Mouse (Mus musculus) lung, embryonic 14.5 days (tissue): ENCODE data around the gene Srsf2. TPM values are rescaled to one million over a fixed set of nuclear protein-coding genes. Genes with fewer than 3 reads are reported as not detected.

Source experiments
- ATAC-seq: fragments of 200-750 bp; cut with Nextera tagmentation; 2 replicates; pipeline ENCODE4 v1.8.0; 2017; ENCODE audit warnings: mild to moderate bottlenecking, moderate TSS enrichment, moderate library complexity; ENCODE audit not compliant: insufficient read depth
- DNase-seq: peaks from one replicate; pipeline ENCODE4 v3.0.0-alpha.2; 2015
- H3K27ac ChIP-seq: fragments of 300-500 bp; sonication (generic); 2 replicates; pipeline ENCODE4 v1.5.1; 2014; ENCODE audit warnings: low read depth, mild to moderate bottlenecking, moderate library complexity
- H3K27me3 ChIP-seq: fragments of 300-500 bp; sonication (generic); 2 replicates; pipeline ENCODE4 v1.6.1; 2014; ENCODE audit warnings: low read length, control low read depth; ENCODE audit not compliant: insufficient read depth
- H3K36me3 ChIP-seq: fragments of 300-500 bp; sonication (generic); 2 replicates; pipeline ENCODE4 v1.6.1; 2014; ENCODE audit warnings: control low read depth; ENCODE audit not compliant: insufficient read depth
- H3K4me1 ChIP-seq: fragments of 300-500 bp; sonication (generic); 2 replicates; pipeline ENCODE4 v1.6.1; 2014; ENCODE audit warnings: antibody characterized with exemption, control low read depth; ENCODE audit not compliant: insufficient read depth
- H3K4me2 ChIP-seq: fragments of 300-500 bp; sonication (generic); 2 replicates; pipeline ENCODE4 v1.6.1; 2014; ENCODE audit warnings: mild to moderate bottlenecking
- H3K4me3 ChIP-seq: fragments of 300-500 bp; sonication (generic); 2 replicates; pipeline ENCODE4 v1.5.1; 2014; ENCODE audit warnings: low read depth, low read length
- H3K9ac ChIP-seq: fragments of 300-500 bp; sonication (generic); 2 replicates; pipeline ENCODE4 v1.6.1; 2014
- H3K9me3 ChIP-seq: fragments of 300-500 bp; sonication (generic); 2 replicates; pipeline ENCODE4 v1.6.1; 2016; ENCODE audit warnings: low read depth, low read length, control low read depth
- CTCF ChIP-seq: IDR thresholded peaks from 2 replicates; pipeline ENCODE4 v1.5.1; 2016; ENCODE audit warnings: antibody characterized with exemption, low read depth
- WGBS: fragments of 180-500 bp; shearing (Covaris S2); extraction: QIAGEN DNeasy Blood & Tissue Kit; methylation state at CpG from one replicate; pipeline ENCODE4 v1.1.7; 2014; 5-methylcytosine and 5-hydroxymethylcytosine counted together
- polyA plus RNA-seq: library from polyadenylated mRNA; unstranded; fragments of >200 nt; fragmentation: Nextera tagmentation; extraction: Ambion mirVana; gene quantifications from 2 replicates; pipeline ENCODE4 v1.2.1, GENCODE M21; 2014

Srsf2 gene
- polyA plus RNA-seq, 1 experiment from 2014 or later = 1,045 TPM

GRCm38 (mm10) chr11:116808811-116809395, 44.0 kb downstream of the Srsf2 start:
- Histone ChIP-seq H3K36me3 (0 out of 2 replicates have a peak, but pooled peaks cover 5% of the 10 kb centered on the region), H3K4me2 (no peak overlapping the region), H3K9ac (no peak overlapping the region), H3K27ac (no peak overlapping the region), H3K9me3 (no peaks in the 10 kb centered on the region), H3K4me1 (peaks cover 16% of the 10 kb centered on the region), H3K27me3 (no peaks in the 10 kb centered on the region), H3K4me3 (no peak overlapping the region)
- 79% methylated on average over 11 of the region's 11 CpGs for WGBS
- DNase-seq (no peak), ATAC-seq (no peak)
- TF ChIP-seq CTCF = no peak

GRCm38 (mm10) chr11:116807938-116808606, 44.8 kb downstream of the Srsf2 start:
- TF ChIP-seq CTCF = peak; percentile 95
- Histone ChIP-seq H3K4me3 (no peak overlapping the region), H3K4me2 (no peak overlapping the region), H3K27ac (peak overlapping the region; percentile 79), H3K9ac (no peak overlapping the region; the same call in 1 of the 2 replicates), H3K9me3 (no peaks in the 10 kb centered on the region), H3K36me3 (0 out of 2 replicates have a peak, but pooled peaks cover 5% of the 10 kb centered on the region), H3K27me3 (no peaks in the 10 kb centered on the region), H3K4me1 (peaks cover 8% of the 10 kb centered on the region)
- ATAC-seq (0 out of 2 replicates have a peak, but pooled peaks have one; percentile 8), DNase-seq (peak; percentile 95)
- WGBS = 14% methylated on average over 7 of the region's 7 CpGs

GRCm38 (mm10) chr11:116807526-116807925, 45.4 kb downstream of the Srsf2 start:
- Histone ChIP-seq H3K36me3 (0 out of 2 replicates have a peak, but pooled peaks cover 5% of the 10 kb centered on the region), H3K4me2 (no peak overlapping the region), H3K27ac (peak overlapping the region; percentile 79), H3K9ac (no peak overlapping the region; the same call in 1 of the 2 replicates), H3K27me3 (no peaks in the 10 kb centered on the region), H3K9me3 (no peaks in the 10 kb centered on the region), H3K4me3 (no peak overlapping the region), H3K4me1 (peaks cover 3% of the 10 kb centered on the region)
- 55% methylated on average over 3 of the region's 3 CpGs for WGBS
- no peak for TF ChIP-seq CTCF
- DNase-seq = no peak
- no peak for ATAC-seq

- no peak overlapping the region for H3K9ac ChIP-seq
- 52% methylated on average over 7 of the region's 7 CpGs for WGBS
- no peak for TF ChIP-seq CTCF
- no peaks in the 10 kb centered on the region for H3K9me3 ChIP-seq
- no peaks in the 10 kb centered on the region; the same call in 1 of the 2 replicates for H3K4me1 ChIP-seq
- 0 out of 2 replicates have a peak, but pooled peaks cover 5% of the 10 kb centered on the region for H3K36me3 ChIP-seq
- H3K4me2 ChIP-seq = no peak overlapping the region
- no peak overlapping the region for H3K27ac ChIP-seq
- H3K27me3 ChIP-seq = no peaks in the 10 kb centered on the region
- no peak overlapping the region for H3K4me3 ChIP-seq
- DNase-seq (peak; percentile 26), ATAC-seq (no peak)
Observed at GRCm38 (mm10) chr11:116807116-116807515, 45.8 kb downstream of the Srsf2 start.

GRCm38 (mm10) chr11:116806136-116807071, 46.5 kb downstream of the Srsf2 start:
- Histone ChIP-seq H3K9ac (no peak overlapping the region), H3K27ac (no peak overlapping the region), H3K4me3 (no peak overlapping the region), H3K36me3 (0 out of 2 replicates have a peak, but pooled peaks cover 5% of the 10 kb centered on the region), H3K27me3 (no peaks in the 10 kb centered on the region), H3K4me2 (no peak overlapping the region), H3K4me1 (no peaks in the 10 kb centered on the region), H3K9me3 (no peaks in the 10 kb centered on the region)
- 62% methylated on average over 15 of the region's 15 CpGs for WGBS
- DNase-seq (peak; percentile 57), ATAC-seq (no peak)
- no peak for TF ChIP-seq CTCF

GRCm38 (mm10) chr11:116802709-116803108, 50.2 kb downstream of the Srsf2 start:
- ATAC-seq = no peak
- no peak for DNase-seq
- Histone ChIP-seq H3K9me3 (no peaks in the 10 kb centered on the region), H3K9ac (no peak overlapping the region), H3K4me2 (no peak overlapping the region), H3K27me3 (no peaks in the 10 kb centered on the region), H3K4me3 (no peak overlapping the region), H3K27ac (no peak overlapping the region), H3K36me3 (no peaks in the 10 kb centered on the region), H3K4me1 (0 out of 2 replicates have a peak, but pooled peaks cover 4% of the 10 kb centered on the region)
- no peak for TF ChIP-seq CTCF
- 80% methylated on average over 5 of the region's 5 CpGs for WGBS

GRCm38 (mm10) chr11:116801106-116801505, 51.8 kb downstream of the Srsf2 start:
- DNase-seq (no peak), ATAC-seq (no peak)
- Histone ChIP-seq H3K27ac (no peak overlapping the region), H3K4me1 (0 out of 2 replicates have a peak, but pooled peaks cover 4% of the 10 kb centered on the region), H3K27me3 (no peaks in the 10 kb centered on the region), H3K4me2 (no peak overlapping the region), H3K9me3 (no peaks in the 10 kb centered on the region), H3K36me3 (no peaks in the 10 kb centered on the region), H3K9ac (no peak overlapping the region), H3K4me3 (no peak overlapping the region)
- no peak for TF ChIP-seq CTCF
- WGBS = 65% methylated on average over 5 of the region's 5 CpGs

Other genes starting within 250 kb of the Srsf2 start
- 8.9 and 9.8 TPM in 2 replicates for gene Rhbdf2, start 226.1 kb downstream of the Srsf2 start, polyA plus RNA-seq
- gene Prcd, start 199.6 kb downstream of the Srsf2 start, polyA plus RNA-seq = 0.53 and 1.6 TPM in 2 replicates
- gene Cygb, start 198.8 kb downstream of the Srsf2 start, polyA plus RNA-seq = 9.5 and 10.0 TPM in 2 replicates
- gene St6galnac1, start 77.6 kb downstream of the Srsf2 start, polyA plus RNA-seq = not detected in 2 replicates
- 13.7 and 15.9 TPM in 2 replicates for gene Mxra7, start 25.0 kb downstream of the Srsf2 start, polyA plus RNA-seq
- 58.3 and 62.2 TPM in 2 replicates for gene Mettl23, start 9.8 kb downstream of the Srsf2 start, polyA plus RNA-seq
- gene Jmjd6, start 9.6 kb downstream of the Srsf2 start, polyA plus RNA-seq = 61.2 and 66.3 TPM in 2 replicates
- 31.8 and 36.7 TPM in 2 replicates for gene Mfsd11, start 654 bp downstream of the Srsf2 start, polyA plus RNA-seq
- gene Mgat5b, start 65.8 kb upstream of the Srsf2 start, polyA plus RNA-seq = 0.22 and 0.59 TPM in 2 replicates